12 mouse cellular contexts compared by ENCODE assay signal in genomic region chr16:24476911-24477401, GRCm38 (mm10).
DNase-seq lines count a peak whose midpoint lies in the region; ATAC-seq and TF ChIP-seq lines count a peak whose summit lies in the region.
"Had no signal": no experiment of that assay in that cellular context is flagged by ENCODE, and none has a peak within 500 bp of the region (broad histone marks: within the 10 kb centered on the region; RNA-seq: fewer than 3 reads in every experiment).

No protein-coding gene starts in this region.

- DNase-seq in embryo, embryonic 10.5 days (ENCODE audit: low spot score): peak; percentile 52
- no peak for DNase-seq in embryo, embryonic 10 days (ENCODE audit: low spot score)
- DNase-seq in liver, adult 2 months (ENCODE audit: extremely low read depth, low read depth, low spot score): peak; percentile 80
- no peak for DNase-seq in liver, embryonic 11.5 days (ENCODE audit: low spot score)
- peak; percentile 88 for DNase-seq in kidney, adult 2 months
- no peak for DNase-seq in thymus, adult 2 months
- DNase-seq in layer of hippocampus, postnatal 10 days (ENCODE audit: low spot score in 2 of 2): no peak
- DNase-seq: cerebellum, postnatal 14 days had no signal

- H3K79me2 ChIP-seq in liver, adult 2 months (ENCODE audit: control insufficient read depth, insufficient read depth, low read length): peaks cover 3% of the 10 kb centered on the region; the same call in 1 of the 2 replicates

- H3K9me3 ChIP-seq in liver, embryonic 11.5 days (ENCODE audit: control insufficient read depth, low read length): no peaks in the 10 kb centered on the region
- H3K9me3 ChIP-seq: hindbrain, embryonic 13.5 days; limb, embryonic 13.5 days had no signal

- H3K9ac ChIP-seq in liver, adult 2 months (ENCODE audit: low read depth, low read length): peak overlapping the region; percentile 48; the same call in 1 of the 2 replicates
- H3K9ac ChIP-seq in liver, embryonic 11.5 days (ENCODE audit: low read depth, low read length): no peak overlapping the region
- H3K9ac ChIP-seq: hindbrain, embryonic 13.5 days; limb, embryonic 13.5 days had no signal

- no peak for ATAC-seq in liver, embryonic 11.5 days (replicated peaks; ENCODE audit: low FRiP score)
- 0 out of 2 replicates have a peak, but pooled peaks have one; percentile 40 for ATAC-seq in monocyte, adult 5-6 weeks (replicated peaks; ENCODE audit: insufficient number of reproducible peaks, low FRiP score, low TSS enrichment, poor library complexity, severe bottlenecking)
- ATAC-seq: activated CD4-positive, CD25-positive, alpha-beta regulatory T cell, adult 4 months had no signal

- no peak overlapping the region for H3K4me2 ChIP-seq in liver, embryonic 11.5 days
- H3K4me2 ChIP-seq: hindbrain, embryonic 13.5 days; limb, embryonic 13.5 days had no signal

- peaks cover 10% of the 10 kb centered on the region for H3K4me1 ChIP-seq in liver, adult 2 months (ENCODE audit: control insufficient read depth, insufficient read depth, low read length)
- H3K4me1 ChIP-seq in liver, embryonic 11.5 days (replicated peaks; ENCODE audit: control insufficient read depth, insufficient read depth, low read length): peaks cover 5% of the 10 kb centered on the region; the same call in 1 of the 2 replicates
- peaks cover 20% of the 10 kb centered on the region for H3K4me1 ChIP-seq in kidney, adult 2 months (ENCODE audit: control insufficient read depth, insufficient read depth, low read length)
- H3K4me1 ChIP-seq in thymus, adult 2 months (replicated peaks; ENCODE audit: control insufficient read depth, insufficient read depth, low read length): peaks cover 6% of the 10 kb centered on the region; the same call in 1 of the 2 replicates

- no peak overlapping the region; the same call in 1 of the 2 replicates for H3K4me3 ChIP-seq in liver, adult 2 months (ENCODE audit: insufficient read depth, low read depth, low read length)
- no peak overlapping the region for H3K4me3 ChIP-seq in liver, embryonic 11.5 days (ENCODE audit: low read depth, low read length)
- H3K4me3 ChIP-seq in kidney, adult 2 months (ENCODE audit: insufficient read depth, low read depth, low read length): no peak overlapping the region
- no peak overlapping the region for H3K4me3 ChIP-seq in thymus, adult 2 months (ENCODE audit: control insufficient read depth, insufficient read depth, low read length)
- H3K4me3 ChIP-seq: hindbrain, embryonic 13.5 days; limb, embryonic 13.5 days had no signal

- 8% methylated on average over 3 of the region's 3 CpGs for WGBS in liver, adult 2 months
- WGBS in liver, embryonic 11.5 days: 25% methylated on average over 3 of the region's 3 CpGs
- 17% methylated on average over 3 of the region's 3 CpGs for whole genome bisulfite sequencing in kidney, adult 2 months
- WGBS in thymus, adult 2 months: 89% methylated on average over 3 of the region's 3 CpGs

- TF ChIP-seq CTCF in liver, adult 2 months (IDR thresholded peaks at IDR 0.05; ENCODE audit: low read depth, low read length): 0 out of 2 replicates have a peak, but pooled peaks have one; percentile 17
- 0 out of 2 replicates have a peak, but pooled peaks have one; percentile 17 for TF ChIP-seq CTCF in kidney, adult 2 months (conservative IDR thresholded peaks at IDR 0.05; ENCODE audit: insufficient read depth, insufficient read length, low read depth, low read length)
- no peak for TF ChIP-seq CTCF in thymus, adult 2 months (IDR thresholded peaks at IDR 0.05; ENCODE audit: borderline replicate concordance, control insufficient read depth, extremely low read depth, insufficient read depth, low read length, poor library complexity)

- H3K27ac ChIP-seq in liver, adult 2 months (replicated peaks; ENCODE audit: insufficient read depth, low read depth, low read length): peak overlapping the region; percentile 79
- no peak overlapping the region for H3K27ac ChIP-seq in liver, embryonic 11.5 days (ENCODE audit: low read depth, low read length)
- peak overlapping the region; percentile 58 for H3K27ac ChIP-seq in kidney, adult 2 months (ENCODE audit: insufficient read depth, low read depth, low read length)
- no peak overlapping the region for H3K27ac ChIP-seq in thymus, adult 2 months (ENCODE audit: control insufficient read depth, insufficient read depth, low read length)
- H3K27ac ChIP-seq: hindbrain, embryonic 13.5 days; limb, embryonic 13.5 days had no signal

- H3K27me3 ChIP-seq in liver, adult 2 months (ENCODE audit: control insufficient read depth, insufficient read depth, low read length): no peaks in the 10 kb centered on the region
- H3K27me3 ChIP-seq in liver, embryonic 11.5 days (replicated peaks; ENCODE audit: control insufficient read depth, insufficient read depth, low read length): no peaks in the 10 kb centered on the region
- H3K27me3 ChIP-seq in kidney, adult 2 months (replicated peaks; ENCODE audit: control insufficient read depth, insufficient read depth, low read length): no peaks in the 10 kb centered on the region
- no peaks in the 10 kb centered on the region for H3K27me3 ChIP-seq in thymus, adult 2 months (ENCODE audit: control insufficient read depth, insufficient read depth, low read length)
- H3K27me3 ChIP-seq: hindbrain, embryonic 13.5 days; limb, embryonic 13.5 days had no signal

- no peak for TF ChIP-seq POLR2A in liver, adult 2 months (IDR thresholded peaks at IDR 0.05; ENCODE audit: extremely low read depth, insufficient read depth, low read length)
- no peak for TF ChIP-seq POLR2A in kidney, adult 2 months (IDR thresholded peaks at IDR 0.05; ENCODE audit: low read depth, low read length)
- no peak for TF ChIP-seq POLR2A in thymus, adult 2 months (IDR thresholded peaks at IDR 0.05; ENCODE audit: control insufficient read depth, extremely low read depth, insufficient read depth, low read length, poor library complexity)

- H3K36me3 ChIP-seq in liver, adult 2 months (ENCODE audit: control insufficient read depth, insufficient read depth, low read length): no peaks in the 10 kb centered on the region
- no peaks in the 10 kb centered on the region for H3K36me3 ChIP-seq in liver, embryonic 11.5 days (ENCODE audit: control insufficient read depth, insufficient read depth, low read length)
- no peaks in the 10 kb centered on the region for H3K36me3 ChIP-seq in kidney, adult 2 months (ENCODE audit: control insufficient read depth, insufficient read depth, low read length)
- no peaks in the 10 kb centered on the region for H3K36me3 ChIP-seq in thymus, adult 2 months (ENCODE audit: control insufficient read depth, insufficient read depth, low read length)
- H3K36me3 ChIP-seq: hindbrain, embryonic 13.5 days had no signal

Comparison
In these comparisons a context has a peak if more than half of its experiments do, and no peak if none do; other contexts are left out.
1. DNase-seq: peak in embryo, embryonic 10.5 days (single experiment), liver, adult 2 months (single experiment) and kidney, adult 2 months (single experiment); none in embryo, embryonic 10 days (single experiment), liver, embryonic 11.5 days (single experiment), thymus, adult 2 months (single experiment) and layer of hippocampus, postnatal 10 days (0 of 2).
2. H3K27ac ChIP-seq: peak in liver, adult 2 months (single experiment) and kidney, adult 2 months (single experiment); none in liver, embryonic 11.5 days (single experiment) and thymus, adult 2 months (single experiment).